Comparison of ENCODE assay signal across 7 mouse cellular contexts in the genomic region with DNA sequence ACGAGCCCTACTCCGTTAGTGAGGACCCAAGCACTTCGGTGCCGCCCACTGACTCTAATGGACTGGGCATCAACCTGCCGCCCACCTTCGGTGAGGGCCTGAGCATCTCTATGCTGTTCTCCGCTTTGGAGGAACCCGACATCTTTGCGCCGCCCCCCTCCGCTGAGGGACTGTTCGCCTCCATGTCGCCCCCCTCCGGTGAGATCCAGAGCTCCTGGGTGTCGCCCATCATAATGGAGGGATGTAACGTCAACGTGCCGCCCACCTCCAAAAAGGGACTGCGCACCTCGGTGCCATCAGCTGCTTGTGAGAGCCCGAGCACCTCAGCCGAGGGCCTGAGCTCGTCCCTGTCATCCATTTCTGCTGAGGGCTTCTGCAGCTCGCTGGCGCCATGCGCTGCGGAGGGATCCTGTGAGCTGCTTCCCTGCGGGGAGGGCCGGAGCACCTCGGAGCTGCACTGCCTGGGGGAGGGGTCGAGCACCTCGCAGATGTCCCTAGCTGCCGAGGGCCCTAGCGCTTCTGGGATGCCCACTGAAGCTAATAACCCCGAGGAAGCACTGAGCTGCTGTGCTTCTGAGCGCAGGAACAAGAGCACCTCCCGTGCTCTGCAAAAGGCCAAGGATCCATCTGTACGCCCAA. TPM values are rescaled to one million over a fixed set of nuclear protein-coding genes. Genes with fewer than 3 reads are reported as not detected.
DNase-seq lines count a peak whose midpoint lies in the region; ATAC-seq lines count a peak whose summit lies in the region.

No protein-coding gene starts in this region.

- DNase-seq in adrenal gland, postnatal 25 days: peak; percentile 72
- DNase-seq in embryonic facial prominence, embryonic 11.5 days (ENCODE audit: low spot score): peak; percentile 75
- peak; percentile 96 for DNase-seq in heart, adult 11 months
- peak; percentile 25 for DNase-seq in kidney, adult 11 months
- DNase-seq in left cerebral cortex, postnatal 4 days: peak; percentile 85
- DNase-seq in midbrain, embryonic 10.5 days (ENCODE audit: low spot score): peak; percentile 66
- DNase-seq in right cerebral cortex, postnatal 4 days: peak; percentile 86

- no peak overlapping the region for H3K27ac ChIP-seq in embryonic facial prominence, embryonic 11.5 days (replicated peaks; ENCODE audit: low read depth, low read length)
- H3K27ac ChIP-seq in midbrain, embryonic 10.5 days (replicated peaks): peak overlapping the region; percentile 77; the same call in 1 of the 2 replicates

- no peaks in the 10 kb centered on the region for H3K9me3 ChIP-seq in embryonic facial prominence, embryonic 11.5 days (replicated peaks; ENCODE audit: control insufficient read depth, low read length)
- H3K9me3 ChIP-seq in midbrain, embryonic 10.5 days (replicated peaks): no peaks in the 10 kb centered on the region

- 18% methylated on average over 34 of the region's 38 CpGs for WGBS in embryonic facial prominence, embryonic 11.5 days
- 25% methylated on average over 38 of the region's 38 CpGs for WGBS in midbrain, embryonic 10.5 days

- H3K9ac ChIP-seq in embryonic facial prominence, embryonic 11.5 days (replicated peaks; ENCODE audit: low read length): peak overlapping the region; percentile 52

- ATAC-seq in embryonic facial prominence, embryonic 11.5 days (replicated peaks; ENCODE audit: insufficient number of reproducible peaks, low FRiP score, low TSS enrichment, low read depth): peak; percentile 74

- peaks cover 5% of the 10 kb centered on the region; the same call in 1 of the 2 replicates for H3K27me3 ChIP-seq in embryonic facial prominence, embryonic 11.5 days (ENCODE audit: control insufficient read depth, insufficient read depth, low read length)
- H3K27me3 ChIP-seq in midbrain, embryonic 10.5 days (ENCODE audit: low read depth, poor library complexity, severe bottlenecking): peaks cover 100% of the 10 kb centered on the region

- H3K4me2 ChIP-seq in embryonic facial prominence, embryonic 11.5 days (ENCODE audit: low read depth, low read length): peak overlapping the region; percentile 46

- H3K36me3 ChIP-seq in embryonic facial prominence, embryonic 11.5 days (replicated peaks; ENCODE audit: control insufficient read depth, insufficient read depth, low read depth, low read length): no peaks in the 10 kb centered on the region
- H3K36me3 ChIP-seq in midbrain, embryonic 10.5 days: peaks cover 5% of the 10 kb centered on the region; the same call in 1 of the 2 replicates

- no peaks in the 10 kb centered on the region for H3K4me1 ChIP-seq in embryonic facial prominence, embryonic 11.5 days (ENCODE audit: control insufficient read depth, insufficient read depth, low read length)
- peaks cover 6% of the 10 kb centered on the region for H3K4me1 ChIP-seq in midbrain, embryonic 10.5 days

- intact Hi-C loops in left cerebral cortex, postnatal 4 days (cut with DNase I): no loop called here

- peak overlapping the region; percentile 45 for H3K4me3 ChIP-seq in embryonic facial prominence, embryonic 11.5 days (ENCODE audit: low read depth, low read length)
- H3K4me3 ChIP-seq in midbrain, embryonic 10.5 days: peak overlapping the region; percentile 65

RNA-seq across cellular contexts. Expression of gene Magee1, which starts 1.2 kb away (rescaled TPM):
- total RNA-seq in adrenal gland, postnatal 25 days (2021): 13.6 and 13.9 TPM in 2 replicates
- 14.8 and 18.4 TPM in 2 replicates for polyA plus RNA-seq in embryonic facial prominence, embryonic 11.5 days (2014; fragmentation: Nextera tagmentation; extraction: Ambion mirVana)
- total RNA-seq in left cerebral cortex, postnatal 4 days (2021): 100 to 1,000 TPM; 144 to 164 TPM
- 31.1 and 45.2 TPM in 2 replicates for polyA plus RNA-seq in midbrain, embryonic 10.5 days (2016; fragmentation: Nextera tagmentation; extraction: Ambion mirVana)

RNA-seq across cellular contexts. Expression of gene Pbdc1, which starts 41.8 kb away (rescaled TPM):
- 19.3 and 19.4 TPM in 2 replicates for total RNA-seq in adrenal gland, postnatal 25 days (2021)
- polyA plus RNA-seq in embryonic facial prominence, embryonic 11.5 days (2014; fragmentation: Nextera tagmentation; extraction: Ambion mirVana): 76.1 and 78.9 TPM in 2 replicates
- 10 to 100 TPM; 15.5 to 19.2 TPM for total RNA-seq in left cerebral cortex, postnatal 4 days (2021)
- polyA plus RNA-seq in midbrain, embryonic 10.5 days (2016; fragmentation: Nextera tagmentation; extraction: Ambion mirVana): 77.0 and 81.7 TPM in 2 replicates

Comparison
In these comparisons a context has a peak if more than half of its experiments do, and no peak if none do; other contexts are left out.
1. DNase-seq: peak in every context shown above with its lines; median percentile 96 in heart, adult 11 months; 86 in right cerebral cortex, postnatal 4 days; 85 in left cerebral cortex, postnatal 4 days; 75 in embryonic facial prominence, embryonic 11.5 days; 72 in adrenal gland, postnatal 25 days; 66 in midbrain, embryonic 10.5 days; 25 in kidney, adult 11 months.